Mouse (Mus musculus) embryonic facial prominence, embryonic 15.5 days (tissue): Measurements from ENCODE around the gene Dtx3. TPM values are rescaled to one million over a fixed set of nuclear protein-coding genes. Genes with fewer than 3 reads are reported as not detected.

Experiments used
- ATAC-seq: fragments of 200-750 bp; cut with Nextera tagmentation; 2 replicates; pipeline ENCODE4 v1.8.0; 2017; ENCODE audit warnings: low read depth, moderate TSS enrichment; ENCODE audit not compliant: insufficient number of reproducible peaks, low FRiP score, low TSS enrichment
- H3K27ac ChIP-seq: fragments of 300-500 bp; sonication (generic); replicated peaks from 2 replicates; pipeline ENCODE4 v1.5.1; 2015; ENCODE audit warnings: mild to moderate bottlenecking, inconsistent platforms
- H3K27me3 ChIP-seq: fragments of 300-500 bp; sonication (generic); 2 replicates; pipeline ENCODE4 v1.6.1; 2015; ENCODE audit warnings: inconsistent platforms
- H3K36me3 ChIP-seq: fragments of 300-500 bp; sonication (generic); 2 replicates; pipeline ENCODE4 v1.6.1; 2015; ENCODE audit warnings: mild to moderate bottlenecking, inconsistent platforms
- H3K4me1 ChIP-seq: fragments of 300-500 bp; sonication (generic); 2 replicates; pipeline ENCODE4 v1.6.1; 2015; ENCODE audit warnings: inconsistent platforms
- H3K4me2 ChIP-seq: fragments of 300-500 bp; sonication (generic); replicated peaks from 2 replicates; pipeline ENCODE4 v1.6.1; 2015; ENCODE audit warnings: mild to moderate bottlenecking, inconsistent platforms
- H3K4me3 ChIP-seq: fragments of 300-500 bp; sonication (generic); replicated peaks from 2 replicates; pipeline ENCODE4 v1.5.1; 2015; ENCODE audit warnings: mild to moderate bottlenecking, inconsistent platforms
- H3K9ac ChIP-seq: fragments of 300-500 bp; sonication (generic); 2 replicates; pipeline ENCODE4 v1.6.1; 2015; ENCODE audit warnings: inconsistent platforms
- H3K9me3 ChIP-seq: fragments of 300-500 bp; sonication (generic); replicated peaks from 2 replicates; pipeline ENCODE4 v1.6.1; 2016; ENCODE audit warnings: inconsistent platforms
- WGBS: fragments of 180-500 bp; shearing (Covaris S2); methylation state at CpG from one replicate; pipeline ENCODE4 v1.1.7; 2015; 5-methylcytosine and 5-hydroxymethylcytosine counted together
- polyA plus RNA-seq: library from polyadenylated mRNA; unstranded; fragments of >200 nt; fragmentation: Nextera tagmentation; extraction: Ambion mirVana; gene quantifications from 2 replicates; pipeline ENCODE4 v1.2.1, GENCODE M21; 2015

The Dtx3 gene
- polyA plus RNA-seq, 1 experiment from 2014 or later = 179 TPM

GRCm38 (mm10) chr10:127218339-127218738 lies 22.8 kb upstream of the Dtx3 start:
- ATAC-seq = no peak
- no peak overlapping the region for H3K4me2 ChIP-seq
- H3K27ac ChIP-seq = no peak overlapping the region
- H3K9ac ChIP-seq = no peak overlapping the region
- no peak overlapping the region for H3K4me3 ChIP-seq
- no peaks in the 10 kb centered on the region for H3K9me3 ChIP-seq
- 78% methylated on average over 2 of the region's 2 CpGs for WGBS
- no peaks in the 10 kb centered on the region for H3K36me3 ChIP-seq
- no peaks in the 10 kb centered on the region for H3K4me1 ChIP-seq
- no peaks in the 10 kb centered on the region for H3K27me3 ChIP-seq

- no peaks in the 10 kb centered on the region for H3K27me3 ChIP-seq
- no peaks in the 10 kb centered on the region for H3K4me1 ChIP-seq
- H3K36me3 ChIP-seq = no peaks in the 10 kb centered on the region
- no peak overlapping the region for H3K9ac ChIP-seq
- H3K9me3 ChIP-seq = no peaks in the 10 kb centered on the region
- H3K4me2 ChIP-seq = no peak overlapping the region
- H3K4me3 ChIP-seq = no peak overlapping the region
- no peak for ATAC-seq
- no peak overlapping the region for H3K27ac ChIP-seq
Measured at GRCm38 (mm10) chr10:127217177-127217576, 21.6 kb upstream of the Dtx3 start.

GRCm38 (mm10) chr10:127216456-127216855 lies 20.9 kb upstream of the Dtx3 start:
- 91% methylated on average over 11 of the region's 11 CpGs for WGBS
- no peak for ATAC-seq

GRCm38 (mm10) chr10:127214422-127214803 lies 18.9 kb upstream of the Dtx3 start:
- 47% methylated on average over 1 of the region's 1 CpGs for WGBS
- Histone ChIP-seq H3K4me2 (no peak overlapping the region), H3K36me3 (no peaks in the 10 kb centered on the region), H3K27me3 (no peaks in the 10 kb centered on the region), H3K4me3 (no peak overlapping the region), H3K4me1 (peaks cover 17% of the 10 kb centered on the region), H3K9me3 (no peaks in the 10 kb centered on the region), H3K27ac (no peak overlapping the region), H3K9ac (no peak overlapping the region)
- no peak for ATAC-seq

More at GRCm38 (mm10) chr10:127216456-127216855, 20.9 kb upstream of the Dtx3 start:
- Histone ChIP-seq H3K4me1 (no peaks in the 10 kb centered on the region), H3K4me2 (no peak overlapping the region), H3K4me3 (no peak overlapping the region), H3K36me3 (no peaks in the 10 kb centered on the region), H3K27ac (no peak overlapping the region), H3K27me3 (no peaks in the 10 kb centered on the region), H3K9ac (no peak overlapping the region), H3K9me3 (no peaks in the 10 kb centered on the region)

GRCm38 (mm10) chr10:127213704-127214421 lies 18.3 kb upstream of the Dtx3 start:
- no peaks in the 10 kb centered on the region for H3K9me3 ChIP-seq
- H3K27me3 ChIP-seq = no peaks in the 10 kb centered on the region
- H3K4me2 ChIP-seq = no peak overlapping the region
- no peak overlapping the region for H3K27ac ChIP-seq
- peaks cover 18% of the 10 kb centered on the region for H3K4me1 ChIP-seq
- no peak for ATAC-seq
- 81% methylated on average over 13 of the region's 13 CpGs for WGBS
- no peak overlapping the region for H3K4me3 ChIP-seq
- no peaks in the 10 kb centered on the region for H3K36me3 ChIP-seq
- H3K9ac ChIP-seq = no peak overlapping the region

GRCm38 (mm10) chr10:127213272-127213671 lies 17.7 kb upstream of the Dtx3 start:
- no peaks in the 10 kb centered on the region for H3K36me3 ChIP-seq
- no peak overlapping the region for H3K4me3 ChIP-seq
- H3K4me2 ChIP-seq = no peak overlapping the region
- 89% methylated on average over 8 of the region's 8 CpGs for WGBS
- no peaks in the 10 kb centered on the region for H3K9me3 ChIP-seq
- H3K27ac ChIP-seq = no peak overlapping the region
- no peak for ATAC-seq
- H3K9ac ChIP-seq = no peak overlapping the region
- H3K4me1 ChIP-seq = peaks cover 18% of the 10 kb centered on the region
- no peaks in the 10 kb centered on the region for H3K27me3 ChIP-seq

GRCm38 (mm10) chr10:127211414-127211854 lies 15.9 kb upstream of the Dtx3 start, which contains the start of gene Pip4k2c:
Gene Pip4k2c (minus strand): TSS chr10:127211585.
- Histone ChIP-seq H3K36me3 (peaks cover 10% of the 10 kb centered on the region), H3K9ac (peak within 1 kb of the TSS; percentile 62), H3K4me2 (peak within 1 kb of the TSS; percentile 86), H3K27ac (peak within 1 kb of the TSS; percentile 69), H3K27me3 (no peaks in the 10 kb centered on the region), H3K4me1 (peaks cover 18% of the 10 kb centered on the region), H3K4me3 (peak within 1 kb of the TSS; percentile 82), H3K9me3 (no peaks in the 10 kb centered on the region)
- WGBS = under 1% methylated on average over 47 of the region's 47 CpGs
- ATAC-seq = peak; percentile 94

- H3K27ac ChIP-seq = 0 out of 2 replicates have a peak overlapping the region, but pooled peaks have one; percentile 69
- ATAC-seq = peak; percentile 53
- under 1% methylated on average over 25 of the region's 25 CpGs for WGBS
Measured at GRCm38 (mm10) chr10:127210961-127211405, 15.5 kb upstream of the Dtx3 start.

GRCm38 (mm10) chr10:127209928-127210570 lies 14.5 kb upstream of the Dtx3 start:
- Histone ChIP-seq H3K27ac (no peak overlapping the region), H3K4me3 (peak overlapping the region; percentile 82), H3K4me2 (peak overlapping the region; percentile 86), H3K36me3 (peaks cover 23% of the 10 kb centered on the region), H3K4me1 (peaks cover 18% of the 10 kb centered on the region), H3K9ac (peak overlapping the region; percentile 1; the same call in 1 of the 2 replicates), H3K9me3 (no peaks in the 10 kb centered on the region), H3K27me3 (no peaks in the 10 kb centered on the region)
- 83% methylated on average over 13 of the region's 13 CpGs for WGBS
- no peak for ATAC-seq

More at GRCm38 (mm10) chr10:127210961-127211405, 15.5 kb upstream of the Dtx3 start:
- Histone ChIP-seq H3K36me3 (peaks cover 14% of the 10 kb centered on the region), H3K9ac (peak overlapping the region; percentile 62), H3K4me1 (peaks cover 18% of the 10 kb centered on the region), H3K4me3 (peak overlapping the region; percentile 82), H3K4me2 (peak overlapping the region; percentile 86), H3K27me3 (no peaks in the 10 kb centered on the region), H3K9me3 (no peaks in the 10 kb centered on the region)

GRCm38 (mm10) chr10:127208921-127209320 lies 13.4 kb upstream of the Dtx3 start:
- no peak overlapping the region for H3K4me2 ChIP-seq
- no peak overlapping the region for H3K9ac ChIP-seq
- WGBS = 83% methylated on average over 4 of the region's 4 CpGs

GRCm38 (mm10) chr10:127205373-127205772 lies 9.8 kb upstream of the Dtx3 start:
- Histone ChIP-seq H3K9ac (no peak overlapping the region), H3K27me3 (no peaks in the 10 kb centered on the region), H3K4me1 (peaks cover 10% of the 10 kb centered on the region), H3K4me2 (no peak overlapping the region), H3K4me3 (no peak overlapping the region), H3K9me3 (no peaks in the 10 kb centered on the region), H3K36me3 (peaks cover 55% of the 10 kb centered on the region), H3K27ac (no peak overlapping the region)
- ATAC-seq = no peak
- 90% methylated on average over 10 of the region's 10 CpGs for WGBS

More at GRCm38 (mm10) chr10:127208921-127209320, 13.4 kb upstream of the Dtx3 start:
- H3K27me3 ChIP-seq = no peaks in the 10 kb centered on the region
- no peaks in the 10 kb centered on the region for H3K9me3 ChIP-seq
- ATAC-seq = no peak
- peaks cover 18% of the 10 kb centered on the region for H3K4me1 ChIP-seq
- peaks cover 31% of the 10 kb centered on the region for H3K36me3 ChIP-seq
- H3K4me3 ChIP-seq = no peak overlapping the region
- H3K27ac ChIP-seq = no peak overlapping the region
